Mouse (Mus musculus): ENCODE data around the gene Fev. TPM values are rescaled to one million over a fixed set of nuclear protein-coding genes. Genes with fewer than 3 reads are reported as not detected.
A peak's percentile ranks its signal among the peaks of the same experiment; 100 is the strongest.

Gene Fev
- total RNA-seq (2014; rRNA removed), result not detected in 2 replicates
- not detected in 2 replicates for polyA plus RNA-seq (2015; fragmentation: Nextera tagmentation; extraction: Ambion mirVana)

DNA sequence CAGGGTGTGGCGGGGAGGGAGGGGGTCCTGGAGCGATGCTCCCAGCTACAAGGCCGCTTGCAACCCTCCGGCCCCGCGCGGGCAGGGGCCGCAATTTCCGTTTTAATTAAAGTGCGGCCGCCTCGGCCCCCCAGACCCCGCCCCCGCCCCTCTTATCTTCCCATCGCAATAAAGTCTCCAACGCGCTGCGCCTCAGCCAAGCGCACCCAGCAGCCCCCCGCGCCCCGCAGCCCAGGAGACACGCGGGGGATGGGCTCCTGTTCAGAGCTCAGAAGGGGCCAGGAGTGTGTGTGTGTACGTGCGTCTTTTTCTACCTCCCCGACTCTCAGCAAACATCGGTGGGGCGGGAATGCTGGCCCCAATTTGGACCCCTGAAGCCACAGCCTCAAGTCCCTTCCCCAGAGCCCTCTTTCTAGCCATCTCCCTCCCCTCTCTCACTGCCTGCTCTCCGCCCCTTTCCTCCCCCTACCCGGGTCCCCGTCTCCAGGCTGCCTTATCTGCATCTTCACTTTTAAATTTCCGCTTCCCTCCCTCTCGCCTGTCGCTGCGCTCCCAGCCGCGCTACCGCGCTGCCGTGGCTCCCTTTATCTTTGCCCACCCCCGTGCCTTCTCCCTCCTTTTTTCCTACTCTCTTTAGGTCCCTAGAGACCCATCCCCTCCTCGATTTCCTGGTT lies at the start of gene Fev:
TSS of gene Fev (minus strand) at position 51 of the 674 bp plus-strand sequence.
- H3K27me3 ChIP-seq (ENCODE audit: insufficient read depth, low read length), result peaks cover 78% of the 10 kb centered on the region
- H3K4me3 ChIP-seq (ENCODE audit: low read depth, low read length), result peak within 1 kb of the TSS; percentile 18
- DNase-seq (no peak), ATAC-seq (no peak; the same call in 1 of the 2 replicates)
- H3K9ac ChIP-seq, result no peak within 1 kb of the TSS
- no peaks in the 10 kb centered on the region for H3K9me3 ChIP-seq (ENCODE audit: low read length)
- no peak within 1 kb of the TSS for H3K27ac ChIP-seq (ENCODE audit: low read depth, low read length)
- WGBS, result under 1% methylated on average over 42 of the region's 43 CpGs
- no peaks in the 10 kb centered on the region for H3K36me3 ChIP-seq (ENCODE audit: insufficient read depth)
- no peak for TF ChIP-seq CTCF (IDR thresholded peaks at IDR 0.05; ENCODE audit: low read depth)
- peak within 1 kb of the TSS; percentile 41 for H3K4me2 ChIP-seq (ENCODE audit: low read depth)
- peaks cover 10% of the 10 kb centered on the region; the same call in 1 of the 2 replicates for H3K4me1 ChIP-seq (ENCODE audit: insufficient read depth)

GRCm38 (mm10) chr1:74927621-74928296 lies 42.5 kb upstream of the Fev start:
- H3K4me2 ChIP-seq (ENCODE audit: low read depth), result no peak overlapping the region
- no peak for DNase-seq
- no peaks in the 10 kb centered on the region for H3K4me1 ChIP-seq (ENCODE audit: insufficient read depth)
- TF ChIP-seq CTCF (IDR thresholded peaks at IDR 0.05; ENCODE audit: low read depth), result no peak
- H3K9ac ChIP-seq, result no peak overlapping the region
- no peak overlapping the region for H3K4me3 ChIP-seq (ENCODE audit: low read depth, low read length)
- no peaks in the 10 kb centered on the region for H3K36me3 ChIP-seq (ENCODE audit: insufficient read depth)
- H3K9me3 ChIP-seq (ENCODE audit: low read length), result no peaks in the 10 kb centered on the region
- no peak for ATAC-seq
- WGBS, result 87% methylated on average over 9 of the region's 9 CpGs
- no peaks in the 10 kb centered on the region for H3K27me3 ChIP-seq (ENCODE audit: insufficient read depth, low read length)
- H3K27ac ChIP-seq (ENCODE audit: low read depth, low read length), result no peak overlapping the region

DNA sequence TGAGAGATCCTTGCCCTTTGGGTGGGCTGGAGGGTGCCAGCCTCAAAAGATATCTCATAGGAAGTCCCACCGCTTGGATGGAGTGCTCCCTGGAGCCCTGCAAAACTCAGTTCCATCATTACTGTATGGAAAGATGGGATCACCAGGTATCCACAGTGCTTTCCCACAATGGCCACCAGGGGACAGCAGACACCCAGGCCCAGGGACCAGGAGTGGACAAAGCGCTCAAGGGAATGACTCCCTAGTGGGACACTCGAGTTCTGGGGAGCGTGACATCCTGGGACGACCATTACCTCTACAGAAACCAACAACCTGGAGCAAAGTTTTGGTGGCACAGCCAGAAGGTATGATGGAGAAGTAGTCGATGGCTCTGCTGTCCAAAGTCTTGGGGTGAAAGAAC lies 41.5 kb upstream of the Fev start:
- Histone ChIP-seq H3K4me3 (ENCODE audit: low read depth, low read length) (no peak overlapping the region), H3K27ac (ENCODE audit: low read depth, low read length) (no peak overlapping the region), H3K4me1 (ENCODE audit: insufficient read depth) (no peaks in the 10 kb centered on the region), H3K27me3 (ENCODE audit: insufficient read depth, low read length) (no peaks in the 10 kb centered on the region), H3K36me3 (ENCODE audit: insufficient read depth) (no peaks in the 10 kb centered on the region), H3K9me3 (ENCODE audit: low read length) (no peaks in the 10 kb centered on the region), H3K9ac (no peak overlapping the region), H3K4me2 (ENCODE audit: low read depth) (no peak overlapping the region)
- DNase-seq, result no peak
- 38% methylated on average over 6 of the region's 6 CpGs for WGBS
- TF ChIP-seq CTCF (IDR thresholded peaks at IDR 0.05; ENCODE audit: low read depth), result peak; percentile 84
- no peak for ATAC-seq

DNA sequence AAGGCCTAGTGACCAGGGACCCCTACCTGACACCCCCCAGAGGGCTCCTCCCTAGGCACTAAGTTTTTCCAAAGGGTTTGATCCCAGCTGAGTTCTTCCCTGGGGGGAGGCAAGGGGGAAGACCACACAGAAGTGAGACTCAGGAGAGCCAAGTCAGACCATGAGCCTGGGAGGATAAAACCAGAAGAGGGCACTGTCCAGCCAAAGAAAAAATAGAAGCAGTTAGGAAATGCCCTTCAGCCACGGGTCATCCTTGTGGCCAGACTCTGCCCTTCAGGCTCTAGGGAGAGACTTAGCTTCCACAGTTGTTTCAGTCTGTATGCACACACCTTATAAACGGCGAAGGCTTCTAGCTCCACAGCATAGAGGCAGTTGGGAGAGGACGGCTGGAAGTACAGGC lies 39.2 kb upstream of the Fev start:
- H3K4me2 ChIP-seq (ENCODE audit: low read depth), result no peak overlapping the region
- no peaks in the 10 kb centered on the region for H3K9me3 ChIP-seq (ENCODE audit: low read length)
- no peaks in the 10 kb centered on the region for H3K4me1 ChIP-seq (ENCODE audit: insufficient read depth)
- DNase-seq, result no peak
- no peak for ATAC-seq
- H3K27me3 ChIP-seq (ENCODE audit: insufficient read depth, low read length), result no peaks in the 10 kb centered on the region
- no peak overlapping the region for H3K27ac ChIP-seq (ENCODE audit: low read depth, low read length)
- 61% methylated on average over 4 of the region's 4 CpGs for WGBS
- H3K4me3 ChIP-seq (ENCODE audit: low read depth, low read length), result no peak overlapping the region
- no peak for TF ChIP-seq CTCF (IDR thresholded peaks at IDR 0.05; ENCODE audit: low read depth)
- no peak overlapping the region for H3K9ac ChIP-seq
- no peaks in the 10 kb centered on the region for H3K36me3 ChIP-seq (ENCODE audit: insufficient read depth)

DNA sequence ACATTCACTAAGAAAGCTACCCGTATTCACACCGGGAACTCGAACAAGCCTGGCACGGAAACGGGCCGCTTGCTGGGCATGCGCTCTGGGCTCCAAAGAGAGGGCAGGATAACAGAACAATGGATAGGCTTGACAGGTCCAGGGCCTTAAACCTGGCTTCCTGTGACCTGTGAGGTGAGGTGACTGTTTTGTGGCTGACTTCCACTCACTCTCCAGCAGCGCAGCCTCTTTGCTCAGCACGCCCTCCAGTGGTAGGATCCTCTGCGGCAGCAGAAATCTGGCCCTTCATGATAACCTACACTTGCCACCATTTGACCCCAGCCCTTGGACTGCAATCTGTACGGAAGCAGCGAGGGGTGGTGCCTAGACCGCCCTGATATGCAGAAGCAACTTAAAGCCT lies 30.5 kb upstream of the Fev start:
- H3K9me3 ChIP-seq (ENCODE audit: low read length), result no peaks in the 10 kb centered on the region
- no peak overlapping the region for H3K4me3 ChIP-seq (ENCODE audit: low read depth, low read length)
- no peaks in the 10 kb centered on the region for H3K4me1 ChIP-seq (ENCODE audit: insufficient read depth)
- DNase-seq (peak; percentile 47), ATAC-seq (no peak)
- no peak overlapping the region for H3K9ac ChIP-seq
- no peaks in the 10 kb centered on the region for H3K36me3 ChIP-seq (ENCODE audit: insufficient read depth)
- no peaks in the 10 kb centered on the region; the same call in 1 of the 2 replicates for H3K27me3 ChIP-seq (ENCODE audit: insufficient read depth, low read length)
- no peak overlapping the region for H3K27ac ChIP-seq (ENCODE audit: low read depth, low read length)
- peak; percentile 38 for TF ChIP-seq CTCF (IDR thresholded peaks at IDR 0.05; ENCODE audit: low read depth)
- H3K4me2 ChIP-seq (ENCODE audit: low read depth), result no peak overlapping the region
- 23% methylated on average over 13 of the region's 13 CpGs for WGBS

DNA sequence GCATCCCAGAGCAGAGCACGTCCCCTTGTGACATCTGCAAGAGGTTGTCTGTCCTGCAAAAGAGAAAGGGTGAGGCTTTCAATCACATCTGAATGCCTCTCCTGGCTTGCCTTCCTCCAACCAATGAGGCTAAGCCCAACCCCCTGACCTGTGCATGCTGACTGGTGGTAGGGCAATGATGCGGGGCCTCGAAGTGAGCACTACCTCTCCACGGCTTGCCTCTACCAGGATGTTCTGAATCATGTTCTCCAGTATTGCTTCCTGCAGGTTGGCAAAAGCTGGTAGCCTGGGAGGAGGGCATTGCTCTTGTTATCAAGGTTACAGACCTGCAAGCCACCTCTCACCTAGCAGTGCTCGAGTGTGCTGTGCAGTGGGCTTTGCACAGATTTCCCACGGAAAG lies 17.0 kb upstream of the Fev start:
- H3K36me3 ChIP-seq (ENCODE audit: insufficient read depth), result no peaks in the 10 kb centered on the region
- no peaks in the 10 kb centered on the region for H3K9me3 ChIP-seq (ENCODE audit: low read length)
- H3K4me2 ChIP-seq (ENCODE audit: low read depth), result no peak overlapping the region
- no peak overlapping the region for H3K4me3 ChIP-seq (ENCODE audit: low read depth, low read length)
- H3K4me1 ChIP-seq (ENCODE audit: insufficient read depth), result no peaks in the 10 kb centered on the region
- peaks cover 54% of the 10 kb centered on the region for H3K27me3 ChIP-seq (ENCODE audit: insufficient read depth, low read length)
- ATAC-seq (no peak), DNase-seq (no peak)
- TF ChIP-seq CTCF (IDR thresholded peaks at IDR 0.05; ENCODE audit: low read depth), result no peak
- 21% methylated on average over 6 of the region's 6 CpGs for WGBS
- H3K9ac ChIP-seq, result no peak overlapping the region
- H3K27ac ChIP-seq (ENCODE audit: low read depth, low read length), result no peak overlapping the region

GRCm38 (mm10) chr1:74901686-74902085 lies 16.5 kb upstream of the Fev start:
- no peaks in the 10 kb centered on the region for H3K36me3 ChIP-seq (ENCODE audit: insufficient read depth)
- ATAC-seq (no peak), DNase-seq (peak; percentile 75)
- no peak overlapping the region for H3K27ac ChIP-seq (ENCODE audit: low read depth, low read length)
- no peaks in the 10 kb centered on the region for H3K9me3 ChIP-seq (ENCODE audit: low read length)
- H3K4me2 ChIP-seq (ENCODE audit: low read depth), result no peak overlapping the region
- TF ChIP-seq CTCF (IDR thresholded peaks at IDR 0.05; ENCODE audit: low read depth), result peak; percentile 57
- no peak overlapping the region for H3K4me3 ChIP-seq (ENCODE audit: low read depth, low read length)
- WGBS, result 5% methylated on average over 3 of the region's 3 CpGs
- H3K27me3 ChIP-seq (ENCODE audit: insufficient read depth, low read length), result peaks cover 54% of the 10 kb centered on the region
- H3K9ac ChIP-seq, result no peak overlapping the region
- H3K4me1 ChIP-seq (ENCODE audit: insufficient read depth), result no peaks in the 10 kb centered on the region
